Mouse (Mus musculus) ovary, postnatal 14 days (tissue): ENCODE results near the gene Dmtf1.

ENCODE experiments used
- DNase-seq: peaks from one replicate; pipeline ENCODE4 v3.0.0; 2022; ENCODE audit warnings: low spot score

The Dmtf1 gene

DNA sequence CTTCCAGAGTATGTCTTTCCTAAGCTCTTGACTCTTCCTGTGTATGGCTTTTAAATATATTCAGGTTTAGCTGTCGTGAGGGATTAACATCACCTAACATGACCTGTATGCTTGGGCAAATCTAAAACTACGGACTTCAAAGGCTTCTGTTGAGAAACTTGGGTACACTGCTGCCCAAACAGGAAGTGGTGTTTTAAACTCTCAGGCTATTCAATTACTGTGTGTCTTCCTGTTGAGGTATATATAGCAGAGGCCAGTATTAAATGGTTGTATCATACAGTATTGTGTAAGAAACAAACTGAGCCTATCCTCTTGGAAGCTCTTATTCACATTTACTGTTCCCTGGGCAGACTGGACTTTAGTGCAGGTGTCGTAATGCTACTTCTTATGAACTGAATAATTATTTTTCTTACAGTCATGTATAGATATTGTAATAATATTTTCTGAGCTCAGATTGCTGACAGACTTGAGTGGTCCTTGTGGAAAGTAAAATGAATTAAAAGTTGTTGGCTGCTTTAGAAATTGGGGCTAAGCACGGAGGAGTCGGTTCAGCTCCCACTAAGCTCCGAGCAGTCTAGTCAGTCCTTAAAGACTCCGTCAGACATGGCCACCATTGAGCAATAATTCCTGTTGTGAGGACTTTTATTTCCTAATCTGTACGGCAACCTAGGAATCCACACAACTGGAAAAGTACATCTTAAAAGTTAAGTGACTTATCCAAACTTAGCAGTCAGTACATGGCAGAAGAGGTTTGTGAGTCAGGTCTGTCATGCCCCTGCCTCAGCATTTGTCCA is 54.1 kb downstream of the Dmtf1 start:
- DNase-seq = no peak

DNA sequence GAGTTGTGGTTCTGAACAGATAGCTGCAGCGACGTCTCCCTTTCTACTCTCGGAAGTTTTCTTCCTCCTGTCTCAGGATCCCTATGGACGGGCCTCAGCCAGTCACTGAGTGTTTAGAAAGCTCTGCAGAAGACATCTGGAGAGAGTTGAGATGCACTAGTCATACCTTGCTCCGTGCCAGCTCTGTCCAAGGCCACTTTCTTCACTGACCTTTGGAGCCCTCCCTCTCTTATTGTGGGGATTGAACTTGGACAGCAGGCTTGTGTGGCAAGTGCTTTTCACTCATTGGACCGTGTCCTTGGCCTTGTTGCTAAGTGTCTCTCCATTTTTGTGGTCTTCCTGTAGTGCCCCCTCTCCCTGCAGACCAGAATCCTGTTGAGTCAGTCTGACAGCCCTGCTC is 54.8 kb downstream of the Dmtf1 start:
- no peak for DNase-seq

DNA sequence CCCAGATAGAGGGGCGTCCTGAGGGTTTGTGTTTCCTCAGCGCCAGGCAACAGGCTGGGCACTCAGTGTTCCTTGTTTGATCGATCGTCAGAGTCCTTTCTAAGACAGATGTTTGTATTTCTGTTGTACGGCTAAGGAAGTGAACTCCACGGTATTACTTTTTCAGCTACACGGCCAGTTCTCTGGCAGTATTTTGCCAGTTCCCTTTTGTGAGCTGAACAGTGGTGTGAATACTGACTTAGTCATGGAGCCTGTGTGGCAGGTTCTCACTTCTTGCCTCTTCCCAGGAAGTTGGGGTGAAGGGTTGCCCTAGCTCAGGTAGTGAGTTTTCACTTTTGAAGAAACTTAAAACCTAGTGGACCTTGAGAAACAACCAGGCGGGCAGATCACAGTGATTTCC is 57.6 kb downstream of the Dmtf1 start:
- no peak for DNase-seq

DNA sequence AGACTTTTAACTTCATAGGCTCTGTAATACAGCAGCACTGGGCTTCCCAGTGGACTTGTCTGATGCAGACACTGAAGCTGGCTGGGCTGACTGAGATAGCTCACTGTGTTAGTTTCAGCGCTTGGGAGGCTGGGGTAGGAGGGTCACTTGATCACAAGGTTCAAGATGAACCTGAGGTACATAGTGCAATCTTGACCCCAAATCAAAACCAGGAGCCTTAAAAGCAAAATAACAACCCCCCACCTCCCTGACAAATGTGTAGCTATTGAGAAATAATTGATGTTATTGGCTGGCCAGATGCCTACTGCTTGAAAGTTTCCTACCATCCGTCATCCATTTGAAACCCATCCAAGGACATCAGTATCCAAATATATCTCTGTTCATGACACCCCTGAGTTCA is 58.9 kb downstream of the Dmtf1 start:
- DNase-seq = no peak

DNA sequence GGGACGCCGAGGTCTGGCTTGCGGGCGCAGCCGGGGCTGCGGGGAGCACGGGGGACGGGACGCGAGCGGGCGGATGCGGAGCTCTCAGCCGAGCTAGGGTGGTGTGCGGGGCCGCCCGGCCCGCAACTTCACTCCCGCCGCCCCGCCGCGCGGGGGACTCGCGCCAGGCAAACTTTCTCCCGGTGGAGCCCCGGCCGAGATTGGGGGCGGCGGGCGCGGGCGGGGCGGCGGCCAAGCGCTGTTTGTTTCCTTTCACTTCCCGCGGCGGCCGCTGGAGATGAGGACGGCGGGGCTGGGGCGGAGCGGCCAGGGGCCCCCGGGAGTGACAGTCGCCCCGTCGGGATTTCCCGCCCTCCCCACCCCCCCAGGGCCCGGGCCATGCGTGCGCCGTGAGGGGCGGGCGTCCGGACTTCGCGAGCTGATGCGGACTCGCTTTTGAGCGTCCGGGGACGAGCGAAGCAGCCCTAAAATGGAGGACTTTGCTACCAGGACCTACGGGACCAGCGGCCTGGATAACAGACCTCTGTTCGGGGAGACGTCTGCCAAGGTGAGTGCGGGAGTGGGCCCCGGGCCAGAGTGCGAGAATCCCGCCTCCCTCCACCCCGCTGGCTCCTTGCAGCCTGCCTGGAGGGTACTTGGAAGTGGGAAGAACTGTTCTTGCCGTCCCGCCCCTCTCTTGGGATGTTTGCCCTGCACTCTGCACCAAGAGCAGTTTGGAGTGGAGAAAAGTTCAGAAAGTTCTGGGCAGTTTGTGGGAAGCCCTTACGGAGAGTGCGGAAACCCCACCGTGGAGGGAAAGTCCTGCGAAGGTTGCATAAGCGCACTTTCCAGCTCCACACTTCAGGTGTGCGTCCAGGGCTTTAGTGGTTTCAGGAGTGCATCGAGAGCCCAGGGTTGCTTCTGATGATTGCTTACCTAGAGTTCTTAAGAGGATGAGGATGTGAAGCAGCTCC is 60.5 kb downstream of the Dmtf1 start:
- peak; percentile 41 for DNase-seq

DNA sequence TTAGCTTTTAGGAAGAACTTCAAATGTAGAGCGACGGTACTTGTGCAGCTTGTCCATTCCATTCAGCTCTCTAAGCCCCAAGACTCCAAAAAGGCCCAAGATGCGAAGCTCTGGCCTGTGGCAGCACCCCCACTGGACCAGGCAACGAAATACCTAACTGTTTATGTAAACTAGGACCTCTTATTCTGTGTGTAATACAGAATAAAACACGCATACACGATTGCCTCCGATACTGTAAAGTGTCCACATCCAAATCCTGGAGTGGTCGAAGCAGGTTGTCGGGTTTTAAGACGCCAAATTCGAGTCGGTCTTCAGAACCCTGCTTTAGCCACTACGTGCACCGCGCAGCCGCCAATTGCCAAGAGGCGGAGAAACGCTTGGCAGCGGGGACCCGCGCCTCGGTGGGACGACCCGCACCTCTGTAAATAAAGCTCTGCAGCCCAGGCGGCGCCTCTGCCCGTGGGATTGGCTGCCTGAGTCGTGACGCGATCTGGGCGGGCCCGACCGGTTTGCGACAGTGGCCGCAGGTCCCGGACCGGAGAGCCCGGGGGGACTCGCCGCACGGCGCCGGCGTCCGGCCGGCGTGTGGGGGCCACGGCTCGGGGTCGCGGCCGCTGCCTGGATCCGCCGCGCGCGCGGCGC is 61.2 kb downstream of the Dmtf1 start, which contains the start of gene Tmem243:
Tmem243 (plus strand) TSS at position 462 of the 642 bp plus-strand sequence.
- peak; percentile 82 for DNase-seq

DNA sequence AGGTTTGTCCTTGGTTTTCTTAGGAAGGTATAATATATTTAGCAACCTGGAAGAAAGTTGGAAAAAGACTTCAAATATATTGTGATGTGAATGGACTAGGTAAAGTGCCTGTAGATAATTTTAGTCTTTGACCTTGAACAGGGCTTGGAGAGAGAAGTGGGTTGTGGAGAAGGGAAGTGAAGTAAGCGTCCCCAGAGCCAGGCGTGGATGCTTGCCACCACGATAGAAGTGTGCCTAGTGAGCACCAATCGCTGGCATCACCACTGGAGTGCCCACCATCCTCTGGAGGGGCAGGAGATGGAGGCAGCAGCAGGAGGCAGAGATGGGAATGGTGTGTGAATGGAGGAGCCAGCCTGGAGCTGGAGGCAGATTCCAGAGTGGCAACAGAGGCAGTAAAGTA is 68.1 kb downstream of the Dmtf1 start:
- DNase-seq = no peak

DNA sequence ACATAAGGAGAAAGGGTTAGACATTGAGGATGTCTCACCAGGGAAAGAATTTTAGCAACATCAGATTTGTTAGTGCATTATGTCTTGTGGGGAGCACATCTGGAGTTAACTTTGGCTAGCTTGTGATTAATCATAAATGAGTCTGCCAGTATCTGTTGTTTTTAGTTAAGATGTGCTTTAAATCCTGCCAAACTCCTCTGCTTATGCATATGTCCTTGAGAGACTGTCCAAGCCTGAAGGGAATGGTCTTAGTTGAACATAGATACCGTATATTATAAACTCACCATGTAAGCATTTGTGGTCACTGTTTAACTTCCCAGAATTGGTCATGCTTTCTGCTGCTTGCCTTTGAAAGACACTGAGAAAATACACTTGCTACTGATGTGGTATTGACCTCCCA is 68.9 kb downstream of the Dmtf1 start:
- DNase-seq = no peak

DNA sequence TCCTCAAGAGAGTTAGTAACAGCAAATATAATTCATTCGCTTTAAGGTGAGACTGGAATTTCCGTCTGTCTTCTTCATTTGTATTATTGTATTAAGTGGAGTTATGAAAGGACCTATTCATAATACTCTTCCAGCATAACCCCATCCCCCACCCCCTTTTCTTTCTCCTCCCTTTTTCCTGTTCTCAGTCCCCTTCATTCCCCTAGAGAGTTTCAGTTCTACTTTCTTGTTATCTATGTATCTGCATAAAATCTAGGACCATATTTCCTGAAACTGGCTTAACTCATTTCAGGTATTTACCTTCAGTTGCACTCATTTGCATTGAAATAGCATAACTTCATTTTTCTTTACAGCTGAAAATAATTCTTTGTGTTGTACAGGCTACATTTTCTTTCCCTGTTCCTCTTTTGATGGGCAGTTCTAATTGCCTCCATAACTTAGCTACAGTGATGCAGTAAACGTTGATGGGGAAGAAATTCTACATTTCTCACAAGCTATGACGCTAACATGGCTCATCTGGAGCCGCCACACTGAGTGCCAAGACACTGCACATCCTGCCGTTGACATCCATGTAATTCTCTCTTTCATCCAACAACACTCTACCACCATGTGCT is 71.0 kb downstream of the Dmtf1 start:
- no peak for DNase-seq

DNA sequence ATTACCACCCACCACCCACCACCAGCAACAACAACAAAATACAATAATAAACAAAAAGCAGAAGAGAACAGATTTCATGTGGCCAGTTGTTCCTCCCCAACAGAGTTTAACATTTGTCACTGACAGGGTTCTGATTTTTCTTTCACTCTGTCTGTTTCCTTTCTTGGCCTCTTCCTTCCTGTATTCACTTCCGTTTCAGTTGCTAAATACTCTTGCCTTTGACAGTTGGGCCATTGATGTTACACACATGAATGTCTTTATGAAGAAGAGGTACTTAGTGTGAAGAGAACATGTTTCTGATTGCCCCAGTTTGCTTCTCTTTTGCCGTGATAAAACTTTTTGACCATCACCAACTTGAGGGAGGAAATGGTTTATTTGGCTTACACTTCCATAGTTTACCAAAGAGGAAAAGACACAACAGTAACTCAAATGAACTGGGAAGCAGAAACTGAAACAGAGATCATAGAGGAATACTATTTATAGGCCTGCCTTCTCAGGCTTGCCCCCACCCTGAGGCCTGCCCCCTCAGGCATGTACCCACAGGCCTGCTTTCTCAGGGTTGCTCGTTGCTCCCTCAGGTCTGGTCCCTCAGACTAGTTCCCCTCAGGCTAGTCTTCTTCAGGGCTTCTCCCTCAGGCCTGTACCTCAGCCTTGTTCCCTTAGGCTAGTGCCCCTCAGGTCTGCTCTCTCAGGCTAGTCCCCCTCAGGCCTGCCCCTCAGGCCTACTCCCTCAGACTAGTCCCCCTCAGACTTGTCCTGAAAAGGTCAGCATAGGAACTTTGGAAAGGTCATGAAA is 74.5 kb downstream of the Dmtf1 start:
- no peak for DNase-seq

DNA sequence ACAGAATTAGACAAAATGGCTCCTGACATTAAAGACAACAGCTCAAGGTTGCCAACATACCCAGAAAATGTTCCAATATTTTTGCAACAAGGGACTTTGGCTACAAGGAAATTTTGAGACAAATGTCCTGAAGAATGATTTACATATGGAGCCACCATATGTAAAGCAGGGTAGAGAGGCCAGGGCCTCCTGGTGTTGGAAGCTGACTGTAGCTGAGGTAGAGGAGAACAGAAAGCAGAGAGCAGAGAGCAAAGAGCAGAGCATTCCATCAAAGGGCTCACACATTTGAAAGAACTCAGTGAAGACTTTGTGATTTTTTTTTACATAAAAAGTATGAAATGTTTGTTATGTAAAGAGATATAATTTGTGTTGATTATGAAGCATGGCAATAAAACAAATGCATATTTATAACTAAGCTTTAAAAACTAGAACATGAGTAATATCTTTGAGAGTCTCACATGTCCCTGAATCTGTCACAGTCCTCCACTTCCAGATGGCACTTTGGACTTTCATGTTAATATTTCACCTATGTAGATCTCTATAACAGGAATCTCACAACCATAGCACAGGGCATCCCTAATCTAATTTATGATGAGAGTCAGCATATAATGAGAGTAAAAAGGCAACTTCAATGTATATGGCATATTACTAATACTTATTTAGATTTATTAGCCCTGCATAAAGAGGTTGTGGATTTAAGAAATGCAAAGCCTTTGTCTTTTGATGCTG is 81.6 kb downstream of the Dmtf1 start:
- no peak for DNase-seq

DNA sequence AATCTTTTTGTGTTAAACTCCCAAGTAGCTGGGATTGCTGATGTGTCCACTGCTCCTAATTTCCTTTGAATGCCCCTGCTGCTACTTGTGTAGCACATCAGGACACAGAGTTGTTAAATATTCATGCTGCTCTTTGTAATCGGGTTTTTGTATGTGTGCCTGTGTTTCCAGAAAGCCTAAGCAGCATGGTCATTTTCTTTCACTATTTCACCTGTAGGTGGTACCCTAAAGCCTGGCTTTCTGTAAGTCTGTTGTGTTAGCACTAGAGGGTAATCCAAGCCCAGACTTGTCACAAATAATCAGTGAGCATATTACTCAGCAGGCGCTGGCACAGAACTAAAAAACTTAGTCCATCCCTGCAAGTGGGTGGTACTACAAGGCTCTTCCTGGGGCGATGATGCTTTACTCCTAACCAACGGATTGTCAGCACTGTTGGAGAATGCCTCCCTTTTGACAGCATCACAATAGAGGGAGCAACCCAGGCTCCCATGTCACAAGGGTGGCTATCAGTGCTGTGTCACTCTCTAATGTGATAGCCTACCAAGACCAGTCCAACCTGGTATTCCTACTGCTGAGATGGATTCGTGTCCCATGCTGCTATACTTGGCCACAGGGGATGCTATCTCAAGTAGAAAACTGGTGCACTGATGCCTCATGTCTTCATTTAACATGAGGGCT is 88.3 kb downstream of the Dmtf1 start:
- DNase-seq = no peak

DNA sequence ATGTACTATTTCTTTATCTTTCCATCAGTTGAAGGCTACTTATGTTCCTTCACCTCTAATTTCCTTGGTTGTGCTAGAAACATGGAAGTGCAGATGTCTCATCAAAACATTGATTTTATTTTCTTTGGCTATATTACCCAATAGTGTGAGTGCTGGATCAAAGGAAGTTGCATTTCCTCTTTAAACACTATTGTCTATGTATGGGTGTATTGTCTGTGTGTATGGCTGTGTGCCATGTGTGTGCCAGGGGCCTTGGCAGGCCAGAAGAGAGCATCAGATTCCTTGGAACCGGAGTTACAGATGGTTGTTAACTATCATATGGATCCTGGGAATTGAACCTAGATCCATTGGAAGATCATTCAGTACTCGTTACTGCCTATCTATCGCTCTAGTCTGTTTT is 90.2 kb downstream of the Dmtf1 start:
- DNase-seq = no peak

DNA sequence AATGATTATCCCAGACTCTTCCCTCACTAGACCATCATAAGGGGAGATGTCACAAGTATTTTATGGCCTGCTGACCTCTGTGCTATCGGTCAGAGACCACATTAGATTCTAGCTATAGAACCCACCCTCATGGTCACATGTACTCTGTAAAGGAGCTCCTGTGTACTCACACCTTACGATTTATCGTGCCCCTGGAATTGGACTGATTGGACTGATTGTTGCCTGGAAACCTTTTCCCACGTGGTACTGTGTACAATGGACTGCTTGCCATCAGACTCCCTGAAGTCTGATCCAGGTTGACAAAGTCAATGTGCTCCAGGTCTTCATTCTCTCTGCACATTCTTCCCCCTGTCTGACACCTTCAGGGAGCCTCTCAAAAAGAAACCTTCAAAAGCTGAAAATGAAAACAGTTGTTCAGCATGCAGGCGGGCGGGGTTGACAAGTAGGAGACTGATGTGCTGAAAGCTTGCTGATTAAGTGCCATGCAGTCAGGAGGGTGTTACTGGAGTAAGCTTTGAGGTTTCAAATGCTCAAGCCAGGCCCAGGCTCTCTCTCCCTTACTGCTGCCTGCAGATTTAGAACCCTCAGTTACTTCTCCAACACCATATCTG is 91.9 kb downstream of the Dmtf1 start:
- DNase-seq = no peak

DNA sequence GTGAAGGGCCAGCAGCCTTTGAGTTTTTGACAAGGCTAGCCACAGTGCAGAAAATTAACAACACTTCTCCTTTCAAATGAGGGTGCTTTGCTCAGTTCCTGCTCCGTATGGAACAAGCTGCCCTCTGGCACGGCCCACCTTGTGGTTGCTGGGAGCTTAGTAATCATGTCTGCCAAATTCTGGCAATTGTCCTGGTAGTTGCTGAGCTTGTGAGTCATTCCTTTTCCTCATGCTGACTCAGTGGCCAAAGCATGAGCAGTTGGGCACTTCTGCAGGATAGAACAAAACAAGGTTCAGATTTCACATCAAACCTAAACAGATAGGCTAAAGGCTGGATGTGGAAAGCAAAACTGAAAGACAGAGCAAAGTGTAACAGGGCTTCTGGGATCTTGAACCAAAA is 92.7 kb downstream of the Dmtf1 start:
- DNase-seq = no peak
